Mouse (Mus musculus) B cell, adult (primary cell): ENCODE measurements around the gene Olfr78. TPM values are rescaled to one million over a fixed set of nuclear protein-coding genes. Genes with fewer than 3 reads are reported as not detected.

Experiments
- total RNA-seq: library from RNA; stranded (reverse); gene quantifications from 4 replicates; pipeline ENCODE4 v1.2.4, GENCODE M21; 2023; ENCODE audit not compliant: inconsistent age

Gene Olfr78
- total RNA-seq: not detected in 4 replicates

DNA sequence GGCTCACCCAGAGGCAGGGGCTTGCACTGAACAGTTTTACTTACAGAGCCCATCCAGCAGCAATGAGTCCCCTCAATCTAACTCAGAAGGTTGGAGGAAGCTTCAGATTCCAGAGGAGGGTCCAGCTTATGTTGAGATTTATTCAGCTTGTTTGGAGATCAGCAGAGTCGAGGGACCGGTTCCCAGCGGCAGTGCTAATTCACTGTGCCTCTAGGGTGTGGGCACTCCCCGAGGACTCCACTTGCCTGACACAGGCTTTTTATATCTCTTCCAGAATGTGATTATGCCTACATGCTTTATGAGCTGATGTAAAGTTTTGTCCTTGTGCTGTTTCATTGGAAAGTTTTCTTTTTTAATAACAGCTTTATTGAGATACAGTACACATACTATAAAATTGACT is at the start of gene Olfr78, which contains the start of gene Olfr560:
Olfr78 (minus strand) TSS at position 206 of the 400 bp plus-strand sequence.
Olfr560 (minus strand) TSS at position 101 of the 400 bp plus-strand sequence.

DNA sequence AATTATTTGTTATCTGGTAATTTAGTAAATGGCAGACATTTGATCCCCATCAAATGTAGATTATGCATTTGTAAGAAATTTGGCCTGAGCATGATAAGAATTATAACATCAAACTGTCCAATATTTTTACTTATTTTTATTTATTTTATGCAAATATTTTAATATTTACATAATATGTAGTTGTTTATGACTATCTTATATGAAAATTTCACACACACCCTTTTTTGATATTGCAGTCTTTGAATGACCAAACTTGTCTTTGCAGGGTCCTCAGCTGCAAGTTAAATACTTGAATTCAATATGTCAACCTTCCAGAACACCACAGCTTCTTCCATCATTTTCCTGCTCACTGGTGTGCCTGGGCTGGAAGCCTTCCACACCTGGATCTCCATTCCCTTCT is 43.9 kb upstream of the Olfr78 start, which contains the start of gene Olfr564:
Olfr564 (plus strand) TSS at position 301 of the 400 bp plus-strand sequence.

DNA sequence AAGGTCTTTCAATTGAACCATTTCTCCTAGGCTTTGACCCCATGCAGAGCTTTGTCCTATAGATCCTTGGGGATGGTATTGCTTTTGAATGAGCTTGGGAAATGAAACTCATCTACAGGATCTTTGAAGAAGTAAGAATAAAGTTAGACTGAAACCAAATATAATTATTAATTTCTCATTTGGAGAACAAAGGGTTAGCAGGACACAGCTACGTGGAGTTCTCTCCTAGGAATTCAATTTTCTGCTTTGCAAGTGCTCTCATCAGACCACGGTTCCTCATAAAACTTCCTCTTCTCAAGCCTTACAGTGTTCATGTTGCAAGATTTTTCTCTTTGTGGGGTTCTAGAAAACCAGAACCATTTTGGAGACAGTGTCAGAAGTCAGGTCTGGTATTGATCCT is 11.7 kb upstream of the Olfr78 start, which contains the start of gene Olfr561:
Olfr561 (plus strand) TSS at position 301 of the 400 bp plus-strand sequence.

DNA sequence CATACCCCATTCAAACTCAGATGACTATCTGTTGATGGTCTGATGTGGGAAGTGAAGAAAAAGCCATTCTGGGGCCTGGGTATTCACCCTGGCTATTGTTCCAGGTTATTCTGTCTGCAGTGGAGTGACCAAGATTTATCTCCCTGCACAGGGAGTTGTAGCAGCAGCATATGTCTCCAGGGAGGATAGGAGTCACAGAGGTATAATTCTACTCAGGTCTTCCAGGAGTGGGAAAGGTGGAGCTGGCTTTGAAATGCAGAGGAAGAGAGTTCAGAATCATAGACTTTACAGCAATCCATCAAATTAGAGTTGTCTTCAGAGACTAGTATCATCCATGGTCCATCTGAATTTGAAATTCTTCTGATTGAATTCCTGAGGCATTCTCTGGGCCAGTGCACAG is 31.9 kb downstream of the Olfr78 start, which contains the start of gene Olfr559:
Olfr559 (minus strand) TSS at position 101 of the 400 bp plus-strand sequence.

DNA sequence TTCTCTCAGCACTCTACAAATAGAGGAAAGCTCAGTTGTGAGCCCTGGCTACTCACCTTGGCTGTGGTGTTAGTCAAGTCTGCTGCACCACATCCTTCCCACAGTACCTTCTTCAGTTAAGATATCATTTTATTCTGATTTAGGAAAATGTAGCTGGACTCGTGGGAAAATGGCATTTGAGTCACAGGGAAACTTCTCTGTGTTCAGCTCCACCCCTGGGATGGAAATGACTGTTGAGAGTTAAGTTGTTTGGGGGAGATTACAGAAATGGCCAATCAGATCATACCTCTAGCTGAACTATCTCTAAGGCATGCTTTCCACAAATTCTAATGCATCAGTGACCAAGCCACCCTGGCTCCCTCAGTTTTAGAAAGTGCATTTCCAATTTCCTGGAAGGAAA is 40.3 kb downstream of the Olfr78 start, which contains the start of gene Olfr33:
Olfr33 (minus strand) TSS at position 101 of the 400 bp plus-strand sequence.

DNA sequence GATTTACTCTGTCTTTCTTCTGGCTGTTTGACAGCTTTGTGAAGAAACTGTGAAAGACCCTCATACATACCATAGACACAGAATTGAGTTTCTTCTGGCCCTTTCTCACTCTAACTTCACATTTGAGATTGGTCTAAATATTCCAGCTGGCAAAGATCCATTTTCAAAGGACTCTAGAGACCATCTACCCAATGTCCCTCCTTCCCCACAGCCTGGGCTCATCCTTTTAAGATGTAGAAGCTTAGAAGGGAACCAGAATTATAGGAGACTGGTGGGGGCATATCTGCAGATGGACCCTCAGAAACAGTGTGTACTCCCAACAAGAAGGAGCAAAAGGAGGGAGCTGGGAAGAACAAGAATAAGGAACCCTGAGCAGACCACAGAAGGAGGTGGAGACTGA is 57.4 kb downstream of the Olfr78 start, which contains the start of gene Olfr558:
Olfr558 (plus strand) TSS at position 301 of the 400 bp plus-strand sequence.

DNA sequence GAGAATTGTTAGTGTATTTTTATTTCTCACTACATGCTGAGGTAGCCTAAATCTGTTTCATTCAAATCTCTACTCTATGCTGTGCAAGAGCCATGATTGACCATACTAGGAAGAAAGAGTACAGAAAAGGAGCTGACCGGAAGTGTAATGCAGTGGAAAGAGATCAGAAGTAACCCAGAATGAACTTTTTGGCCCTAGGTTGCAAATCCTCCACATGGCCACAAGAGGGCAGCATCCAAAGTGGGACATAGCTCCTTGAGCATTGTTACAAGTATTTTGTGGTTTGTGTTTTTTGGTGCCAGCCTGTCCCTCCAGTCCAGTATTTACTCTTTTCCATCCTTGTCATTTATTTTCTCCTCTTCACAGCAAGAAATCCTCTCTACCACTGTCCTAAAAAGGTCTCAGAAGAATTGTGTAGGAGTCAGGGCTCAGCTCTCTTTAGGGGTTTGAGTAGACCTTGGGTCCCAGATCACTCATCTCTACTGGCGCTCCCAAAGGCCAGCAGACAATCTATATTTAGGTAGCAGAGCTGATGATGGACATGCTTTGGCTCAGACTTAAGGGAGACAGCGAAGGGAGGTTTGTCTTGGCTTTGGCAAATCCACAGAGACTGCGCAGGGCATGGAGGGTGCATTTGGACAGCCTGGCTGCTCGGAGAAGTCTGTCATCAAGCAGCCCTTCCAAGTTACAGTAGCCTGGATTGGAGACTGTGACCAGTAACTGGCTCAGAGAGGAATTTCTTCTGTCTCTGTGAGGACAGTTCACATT is 63.7 kb downstream of the Olfr78 start, which contains the start of gene Olfr557:
Olfr557 (plus strand) TSS at position 553 of the 768 bp plus-strand sequence.

Other genes with a start within 250 kb of the Olfr78 start
- gene Olfr547, start 224.7 kb downstream of the Olfr78 start, total RNA-seq: not detected in 4 replicates
- not detected in 4 replicates for gene Olfr548-ps1, start 218.6 kb downstream of the Olfr78 start, total RNA-seq
- gene Olfr549, start 209.6 kb downstream of the Olfr78 start, total RNA-seq: not detected in 4 replicates
- 33.8 to 44.8 TPM (median 38.9 TPM) in 4 replicates for gene Trim21, start 194.0 kb downstream of the Olfr78 start, total RNA-seq
- gene Olfr550, start 188.0 kb downstream of the Olfr78 start, total RNA-seq: not detected in 4 replicates
- gene Olfr551, start 167.6 kb downstream of the Olfr78 start, total RNA-seq: not detected in 4 replicates
- gene Olfr552, start 161.7 kb downstream of the Olfr78 start, total RNA-seq: 0.16 to 0.18 TPM in 2 of 4 replicates, not detected in the others
- gene Olfr553, start 141.3 kb downstream of the Olfr78 start, total RNA-seq: not detected in 4 replicates
- gene Olfr554, start 121.0 kb downstream of the Olfr78 start, total RNA-seq: not detected in 4 replicates
- not detected in 4 replicates for gene Olfr555, start 100.6 kb downstream of the Olfr78 start, total RNA-seq
- not detected in 4 replicates for gene Olfr556, start 94.6 kb downstream of the Olfr78 start, total RNA-seq
- gene Trim68, start 72.1 kb downstream of the Olfr78 start, total RNA-seq: 17.1 to 19.9 TPM (median 18.1 TPM) in 4 replicates
- gene Olfr557, start 63.6 kb downstream of the Olfr78 start, total RNA-seq: not detected in 4 replicates
- gene Olfr558, start 57.3 kb downstream of the Olfr78 start, total RNA-seq: not detected in 4 replicates
- not detected in 4 replicates for gene Olfr33, start 40.4 kb downstream of the Olfr78 start, total RNA-seq
- not detected in 4 replicates for gene Olfr559, start 32.0 kb downstream of the Olfr78 start, total RNA-seq
- gene Olfr560, start 105 bp downstream of the Olfr78 start, total RNA-seq: not detected in 4 replicates
- not detected in 4 replicates for gene Olfr561, start 11.8 kb upstream of the Olfr78 start, total RNA-seq
- gene Olfr564, start 44.0 kb upstream of the Olfr78 start, total RNA-seq: not detected in 4 replicates
- not detected in 4 replicates for gene Olfr566, start 99.3 kb upstream of the Olfr78 start, total RNA-seq
- gene Olfr568, start 117.7 kb upstream of the Olfr78 start, total RNA-seq: not detected in 4 replicates
- not detected in 4 replicates for gene Olfr569, start 131.4 kb upstream of the Olfr78 start, total RNA-seq
- not detected in 4 replicates for gene Olfr570, start 135.1 kb upstream of the Olfr78 start, total RNA-seq
- 0.10 to 0.19 TPM in 2 of 4 replicates, not detected in the others for gene Olfr571, start 158.1 kb upstream of the Olfr78 start, total RNA-seq
- not detected in 4 replicates for gene Olfr572, start 164.9 kb upstream of the Olfr78 start, total RNA-seq
- not detected in 4 replicates for gene Olfr573-ps1, start 183.1 kb upstream of the Olfr78 start, total RNA-seq
- gene Olfr574, start 189.0 kb upstream of the Olfr78 start, total RNA-seq: not detected in 4 replicates
- not detected in 4 replicates for gene Olfr575, start 199.3 kb upstream of the Olfr78 start, total RNA-seq
- not detected in 4 replicates for gene Olfr576, start 203.2 kb upstream of the Olfr78 start, total RNA-seq
- not detected in 4 replicates for gene Olfr577, start 216.5 kb upstream of the Olfr78 start, total RNA-seq
- gene Olfr578, start 229.9 kb upstream of the Olfr78 start, total RNA-seq: not detected in 4 replicates